Mouse (Mus musculus): Measurements from ENCODE around the gene Sergef.
"Not testable (repeated sequence)": the region's sequence is repeated elsewhere in the genome, so short reads cannot be mapped to it uniquely, and the experiment has no call there.

The Sergef gene

GRCm38 (mm10) chr7:46575897-46576296, 63.7 kb downstream of the Sergef start:
- DNase-seq (ENCODE audit: low read depth, low spot score): no peak

GRCm38 (mm10) chr7:46572803-46573594, 66.6 kb downstream of the Sergef start:
- DNase-seq (ENCODE audit: low read depth, low spot score): no peak

- DNase-seq (ENCODE audit: low read depth, low spot score): not testable (repeated sequence)
Measured at GRCm38 (mm10) chr7:46569509-46569908, 70.1 kb downstream of the Sergef start.

GRCm38 (mm10) chr7:46566318-46567007, 73.1 kb downstream of the Sergef start:
- no peak for DNase-seq (ENCODE audit: low read depth, low spot score)

GRCm38 (mm10) chr7:46565374-46565773, 74.2 kb downstream of the Sergef start:
- DNase-seq (ENCODE audit: low read depth, low spot score): no peak

- no peak for DNase-seq (ENCODE audit: low read depth, low spot score)
Measured at GRCm38 (mm10) chr7:46563801-46564200, 75.8 kb downstream of the Sergef start.

GRCm38 (mm10) chr7:46560061-46560460, 79.5 kb downstream of the Sergef start:
- DNase-seq (ENCODE audit: low read depth, low spot score): no peak

GRCm38 (mm10) chr7:46559643-46560042, 80.0 kb downstream of the Sergef start:
- DNase-seq (ENCODE audit: low read depth, low spot score): no peak

GRCm38 (mm10) chr7:46559006-46559405, 80.6 kb downstream of the Sergef start:
- DNase-seq (ENCODE audit: low read depth, low spot score): no peak

GRCm38 (mm10) chr7:46557996-46558395, 81.6 kb downstream of the Sergef start:
- DNase-seq (ENCODE audit: low read depth, low spot score): no peak

GRCm38 (mm10) chr7:46557387-46557786, 82.2 kb downstream of the Sergef start:
- no peak for DNase-seq (ENCODE audit: low read depth, low spot score)

- DNase-seq (ENCODE audit: low read depth, low spot score): no peak
Measured at GRCm38 (mm10) chr7:46556358-46557118, 83.1 kb downstream of the Sergef start.

GRCm38 (mm10) chr7:46555731-46556130, 83.9 kb downstream of the Sergef start:
- no peak for DNase-seq (ENCODE audit: low read depth, low spot score)

- no peak for DNase-seq (ENCODE audit: low read depth, low spot score)
Measured at GRCm38 (mm10) chr7:46554855-46555254, 84.8 kb downstream of the Sergef start.

- DNase-seq (ENCODE audit: low read depth, low spot score): no peak
Measured at GRCm38 (mm10) chr7:46554003-46554402, 85.6 kb downstream of the Sergef start.

GRCm38 (mm10) chr7:46551935-46552752, 87.5 kb downstream of the Sergef start:
- DNase-seq (ENCODE audit: low read depth, low spot score): no peak

GRCm38 (mm10) chr7:46551173-46551572, 88.4 kb downstream of the Sergef start:
- DNase-seq (ENCODE audit: low read depth, low spot score): peak; percentile 55

GRCm38 (mm10) chr7:46548124-46548523, 91.5 kb downstream of the Sergef start:
- DNase-seq (ENCODE audit: low read depth, low spot score): no peak

- no peak for DNase-seq (ENCODE audit: low read depth, low spot score)
Measured at GRCm38 (mm10) chr7:46547642-46548041, 92.0 kb downstream of the Sergef start.

GRCm38 (mm10) chr7:46546539-46546938, 93.1 kb downstream of the Sergef start:
- no peak for DNase-seq (ENCODE audit: low read depth, low spot score)

- no peak for DNase-seq (ENCODE audit: low read depth, low spot score)
Measured at GRCm38 (mm10) chr7:46544195-46544641, 95.4 kb downstream of the Sergef start.
